Comparison of ENCODE assay signal across 8 mouse cellular contexts in genomic region chr17:80373726-80374096, GRCm38 (mm10). TPM values are rescaled to one million over a fixed set of nuclear protein-coding genes. Genes with fewer than 3 reads are reported as not detected.
DNase-seq lines count a peak whose midpoint lies in the region; ATAC-seq and TF ChIP-seq lines count a peak whose summit lies in the region.

No protein-coding gene starts in this region.

- no peaks in the 10 kb centered on the region for H3K36me3 ChIP-seq in kidney, postnatal 0 days (ENCODE audit: insufficient read depth, low read length)
- H3K36me3 ChIP-seq in embryonic facial prominence, embryonic 12.5 days: no peaks in the 10 kb centered on the region
- no peaks in the 10 kb centered on the region for H3K36me3 ChIP-seq in intestine, embryonic 14.5 days (ENCODE audit: control insufficient read depth, insufficient read depth, low read length)
- H3K36me3 ChIP-seq in midbrain, postnatal 0 days (ENCODE audit: insufficient read depth, low read length): no peaks in the 10 kb centered on the region

- H3K4me3 ChIP-seq in kidney, postnatal 0 days (replicated peaks; ENCODE audit: low read depth, low read length): peak overlapping the region; percentile 37
- H3K4me3 ChIP-seq in embryonic facial prominence, embryonic 12.5 days: peak overlapping the region; percentile 45
- peak overlapping the region; percentile 41 for H3K4me3 ChIP-seq in intestine, embryonic 14.5 days (ENCODE audit: low read depth, low read length)
- peak overlapping the region; percentile 45 for H3K4me3 ChIP-seq in midbrain, postnatal 0 days (ENCODE audit: low read depth, low read length)

- peak overlapping the region; percentile 81 for H3K9ac ChIP-seq in kidney, postnatal 0 days (ENCODE audit: low read depth, low read length)
- H3K9ac ChIP-seq in embryonic facial prominence, embryonic 12.5 days: peak overlapping the region; percentile 76
- H3K9ac ChIP-seq in intestine, embryonic 14.5 days (ENCODE audit: low read length): peak overlapping the region; percentile 77
- peak overlapping the region; percentile 72 for H3K9ac ChIP-seq in midbrain, postnatal 0 days (replicated peaks; ENCODE audit: low read length, poor library complexity, severe bottlenecking)

- no peaks in the 10 kb centered on the region for H3K9me3 ChIP-seq in kidney, postnatal 0 days (replicated peaks; ENCODE audit: low read length)
- H3K9me3 ChIP-seq in embryonic facial prominence, embryonic 12.5 days: no peaks in the 10 kb centered on the region
- 0 out of 2 replicates have a peak, but pooled peaks cover 4% of the 10 kb centered on the region for H3K9me3 ChIP-seq in intestine, embryonic 14.5 days (ENCODE audit: control insufficient read depth, low read length)
- H3K9me3 ChIP-seq in midbrain, postnatal 0 days (ENCODE audit: low read length): no peaks in the 10 kb centered on the region

- WGBS in kidney, postnatal 0 days: 24% methylated on average over 27 of the region's 29 CpGs
- WGBS in embryonic facial prominence, embryonic 12.5 days: 21% methylated on average over 29 of the region's 29 CpGs
- WGBS in intestine, embryonic 14.5 days: 24% methylated on average over 25 of the region's 29 CpGs
- 16% methylated on average over 28 of the region's 29 CpGs for WGBS in midbrain, postnatal 0 days

- DNase-seq in kidney, postnatal 0 days (ENCODE audit: low spot score): peak; percentile 33
- DNase-seq in kidney, adult 11 months: no peak
- DNase-seq in intestine, embryonic 14.5 days (ENCODE audit: low spot score): no peak
- DNase-seq in midbrain, postnatal 0 days (ENCODE audit: low spot score): no peak
- no peak for DNase-seq in frontal cortex, postnatal 10 days (ENCODE audit: low spot score in 2 of 2)
- DNase-seq in gastrocnemius, postnatal 10 days: no peak
- no peak for DNase-seq in layer of hippocampus, adult 11-12 months (ENCODE audit: low spot score)

- H3K4me1 ChIP-seq in kidney, postnatal 0 days (replicated peaks; ENCODE audit: insufficient read depth, low read length): peaks cover 9% of the 10 kb centered on the region
- H3K4me1 ChIP-seq in embryonic facial prominence, embryonic 12.5 days: no peaks in the 10 kb centered on the region; the same call in 1 of the 2 replicates
- peaks cover 7% of the 10 kb centered on the region; the same call in 1 of the 2 replicates for H3K4me1 ChIP-seq in intestine, embryonic 14.5 days (replicated peaks; ENCODE audit: control insufficient read depth, insufficient read depth, low read length)
- H3K4me1 ChIP-seq in midbrain, postnatal 0 days (ENCODE audit: insufficient read depth, low read length): 0 out of 2 replicates have a peak, but pooled peaks cover 3% of the 10 kb centered on the region

- no peak for TF ChIP-seq CTCF in kidney, postnatal 0 days (IDR thresholded peaks at IDR 0.05; ENCODE audit: low read depth)
- no peak for TF ChIP-seq CTCF in midbrain, postnatal 0 days (IDR thresholded peaks at IDR 0.05)

- peak overlapping the region; percentile 82 for H3K4me2 ChIP-seq in kidney, postnatal 0 days (ENCODE audit: low read length)
- H3K4me2 ChIP-seq in embryonic facial prominence, embryonic 12.5 days (replicated peaks): peak overlapping the region; percentile 81
- H3K4me2 ChIP-seq in intestine, embryonic 14.5 days (ENCODE audit: low read length): peak overlapping the region; percentile 65
- peak overlapping the region; percentile 75 for H3K4me2 ChIP-seq in midbrain, postnatal 0 days (ENCODE audit: low read depth, low read length, poor library complexity, severe bottlenecking)

- H3K27ac ChIP-seq in kidney, postnatal 0 days: peak overlapping the region; percentile 70; the same call in 1 of the 2 replicates
- H3K27ac ChIP-seq in embryonic facial prominence, embryonic 12.5 days: no peak overlapping the region
- no peak overlapping the region for H3K27ac ChIP-seq in intestine, embryonic 14.5 days (ENCODE audit: low read depth)
- H3K27ac ChIP-seq in midbrain, postnatal 0 days (ENCODE audit: low read depth, low read length): peak overlapping the region; percentile 83

- ATAC-seq in kidney, postnatal 0 days (replicated peaks; ENCODE audit: low FRiP score, low read depth): peak; percentile 74
- peak; percentile 70 for ATAC-seq in embryonic facial prominence, embryonic 12.5 days (ENCODE audit: insufficient number of reproducible peaks, insufficient read depth, low FRiP score, low TSS enrichment)
- peak; percentile 78 for ATAC-seq in intestine, embryonic 14.5 days (replicated peaks; ENCODE audit: low FRiP score, low TSS enrichment, low read depth)
- peak; percentile 82 for ATAC-seq in midbrain, postnatal 0 days (ENCODE audit: low FRiP score)

- no peaks in the 10 kb centered on the region for H3K27me3 ChIP-seq in kidney, postnatal 0 days (ENCODE audit: insufficient read depth, low read length)
- peaks cover 6% of the 10 kb centered on the region; the same call in 1 of the 2 replicates for H3K27me3 ChIP-seq in embryonic facial prominence, embryonic 12.5 days
- no peaks in the 10 kb centered on the region for H3K27me3 ChIP-seq in intestine, embryonic 14.5 days (replicated peaks; ENCODE audit: control insufficient read depth, insufficient read depth, low read length)
- no peaks in the 10 kb centered on the region for H3K27me3 ChIP-seq in midbrain, postnatal 0 days (ENCODE audit: insufficient read depth, low read length)

RNA-seq across cellular contexts. Expression of gene Gm10190, which starts 0.4 kb away (rescaled TPM):
- polyA plus RNA-seq in kidney, postnatal 0 days (2015; fragmentation: Nextera tagmentation; extraction: Ambion mirVana): 2.6 and 2.8 TPM in 2 replicates
- polyA plus RNA-seq in embryonic facial prominence, embryonic 12.5 days (2016; fragmentation: Nextera tagmentation; extraction: Ambion mirVana): 1.6 and 4.7 TPM in 2 replicates
- 2.0 and 2.2 TPM in 2 replicates for polyA plus RNA-seq in intestine, embryonic 14.5 days (2014; fragmentation: Nextera tagmentation; extraction: Ambion mirVana)
- total RNA-seq in midbrain, postnatal 0 days (2014; rRNA removed): not detected in 2 replicates
- 1.8 and 5.0 TPM in 2 replicates for polyA plus RNA-seq in midbrain, postnatal 0 days (2015; fragmentation: Nextera tagmentation; extraction: Ambion mirVana)
- total RNA-seq in gastrocnemius, postnatal 10 days (2021): under 1 TPM in 1 of 2 experiments, not detected in 1; 0.96 TPM

Comparison
In these comparisons a context has a peak if more than half of its experiments do, and no peak if none do; other contexts are left out.
1. H3K27ac ChIP-seq: peak in kidney, postnatal 0 days (single experiment) and midbrain, postnatal 0 days (single experiment); none in embryonic facial prominence, embryonic 12.5 days (single experiment) and intestine, embryonic 14.5 days (single experiment).
2. Peak in every context shown above with its lines, with median percentiles within 50 percentile points of each other: ATAC-seq, H3K4me2 ChIP-seq, H3K4me3 ChIP-seq and H3K9ac ChIP-seq.